Mouse (Mus musculus) neural tube, embryonic 14.5 days (tissue): ENCODE measurements around the gene Lzts2. TPM values are rescaled to one million over a fixed set of nuclear protein-coding genes. Genes with fewer than 3 reads are reported as not detected.
A peak's percentile ranks its signal among the peaks of the same experiment; 100 is the strongest.

ENCODE experiments used
- ATAC-seq: fragments of 200-750 bp; cut with Nextera tagmentation; 2 replicates; pipeline ENCODE4 v1.8.0; 2017; ENCODE audit warnings: low read depth, mild to moderate bottlenecking, moderate TSS enrichment, moderate library complexity
- H3K27ac ChIP-seq: fragments of 300-500 bp; sonication (generic); 2 replicates; pipeline ENCODE4 v1.5.1; 2014; ENCODE audit warnings: low read depth, mild to moderate bottlenecking, control low read depth, low read length, moderate library complexity, mixed read lengths
- H3K27me3 ChIP-seq: fragments of 300-500 bp; sonication (generic); 2 replicates; pipeline ENCODE4 v1.6.1; 2014; ENCODE audit warnings: low read length; ENCODE audit not compliant: control insufficient read depth, insufficient read depth
- H3K36me3 ChIP-seq: fragments of 300-500 bp; sonication (generic); 2 replicates; pipeline ENCODE4 v1.6.1; 2014; ENCODE audit warnings: low read length, mixed read lengths; ENCODE audit not compliant: control insufficient read depth, insufficient read depth
- H3K4me1 ChIP-seq: fragments of 300-500 bp; sonication (generic); 2 replicates; pipeline ENCODE4 v1.6.1; 2014; ENCODE audit warnings: low read length; ENCODE audit not compliant: control insufficient read depth, insufficient read depth
- H3K4me2 ChIP-seq: fragments of 300-500 bp; sonication (generic); 2 replicates; pipeline ENCODE4 v1.6.1; 2014; ENCODE audit warnings: mild to moderate bottlenecking, low read depth, low read length, control low read depth
- H3K4me3 ChIP-seq: fragments of 300-500 bp; sonication (generic); 2 replicates; pipeline ENCODE4 v1.5.1; 2014; ENCODE audit warnings: low read depth, low read length, control low read depth, mixed read lengths
- H3K9ac ChIP-seq: fragments of 300-500 bp; sonication (generic); replicated peaks from 2 replicates; pipeline ENCODE4 v1.6.1; 2014; ENCODE audit warnings: low read depth, mild to moderate bottlenecking, control low read depth, low read length, mixed read lengths
- H3K9me3 ChIP-seq: fragments of 300-500 bp; sonication (generic); 2 replicates; pipeline ENCODE4 v1.6.1; 2016; ENCODE audit warnings: low read length; ENCODE audit not compliant: control insufficient read depth
- WGBS: fragments of 180-500 bp; shearing (Covaris S2); extraction: QIAGEN DNeasy Blood & Tissue Kit; methylation state at CpG from one replicate; pipeline ENCODE4 v1.1.7; 2014; 5-methylcytosine and 5-hydroxymethylcytosine counted together
- polyA plus RNA-seq: library from polyadenylated mRNA; unstranded; fragments of >200 nt; fragmentation: Nextera tagmentation; extraction: Ambion mirVana; gene quantifications from 2 replicates; pipeline ENCODE4 v1.2.1, GENCODE M21; 2014

Lzts2 gene
- polyA plus RNA-seq, 1 experiment from 2014 or later: 16.1 TPM

DNA sequence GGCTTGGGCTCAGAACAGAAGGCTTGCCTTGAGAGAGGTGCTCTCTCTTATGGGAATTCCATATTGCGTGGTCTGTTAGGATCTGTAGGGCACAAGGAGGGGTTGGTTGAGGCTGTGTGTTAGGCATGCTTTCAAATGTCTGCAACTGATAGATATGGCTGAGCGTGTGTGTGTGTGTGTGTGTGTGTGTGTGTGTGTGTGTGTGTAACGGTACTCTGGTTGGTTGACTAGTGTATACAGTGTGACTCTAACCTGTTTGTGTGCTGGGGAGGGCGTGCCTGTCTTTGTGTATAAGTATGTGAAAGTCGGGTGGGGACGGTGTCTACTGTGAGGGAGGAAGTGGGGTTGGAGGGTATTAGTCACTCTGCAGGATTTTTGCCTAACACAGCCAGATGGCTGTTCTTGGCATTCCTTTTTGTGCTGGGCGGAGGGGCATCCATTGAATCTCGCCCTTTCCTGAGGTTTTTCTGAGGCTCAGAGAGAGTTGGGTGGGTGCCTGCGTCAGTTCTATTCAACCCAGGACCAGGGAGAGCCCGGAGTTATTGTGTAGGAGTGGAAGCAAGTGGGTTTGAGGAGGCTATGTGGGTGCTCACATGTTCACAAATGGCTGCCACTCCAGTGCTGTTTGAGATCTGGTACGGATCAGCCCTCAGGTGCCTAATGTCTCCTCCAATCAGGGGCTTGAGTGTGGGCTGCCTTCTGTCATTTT is 33.9 kb downstream of the Lzts2 start:
- Histone ChIP-seq H3K4me3 (peak overlapping the region; percentile 30), H3K4me1 (peaks cover 20% of the 10 kb centered on the region), H3K36me3 (peaks cover 15% of the 10 kb centered on the region), H3K27me3 (no peaks in the 10 kb centered on the region), H3K4me2 (peak overlapping the region; percentile 60), H3K9ac (peak overlapping the region; percentile 25), H3K27ac (peak overlapping the region; percentile 64), H3K9me3 (no peaks in the 10 kb centered on the region)
- peak; percentile 66 for ATAC-seq
- WGBS: 38% methylated on average over 11 of the region's 11 CpGs

DNA sequence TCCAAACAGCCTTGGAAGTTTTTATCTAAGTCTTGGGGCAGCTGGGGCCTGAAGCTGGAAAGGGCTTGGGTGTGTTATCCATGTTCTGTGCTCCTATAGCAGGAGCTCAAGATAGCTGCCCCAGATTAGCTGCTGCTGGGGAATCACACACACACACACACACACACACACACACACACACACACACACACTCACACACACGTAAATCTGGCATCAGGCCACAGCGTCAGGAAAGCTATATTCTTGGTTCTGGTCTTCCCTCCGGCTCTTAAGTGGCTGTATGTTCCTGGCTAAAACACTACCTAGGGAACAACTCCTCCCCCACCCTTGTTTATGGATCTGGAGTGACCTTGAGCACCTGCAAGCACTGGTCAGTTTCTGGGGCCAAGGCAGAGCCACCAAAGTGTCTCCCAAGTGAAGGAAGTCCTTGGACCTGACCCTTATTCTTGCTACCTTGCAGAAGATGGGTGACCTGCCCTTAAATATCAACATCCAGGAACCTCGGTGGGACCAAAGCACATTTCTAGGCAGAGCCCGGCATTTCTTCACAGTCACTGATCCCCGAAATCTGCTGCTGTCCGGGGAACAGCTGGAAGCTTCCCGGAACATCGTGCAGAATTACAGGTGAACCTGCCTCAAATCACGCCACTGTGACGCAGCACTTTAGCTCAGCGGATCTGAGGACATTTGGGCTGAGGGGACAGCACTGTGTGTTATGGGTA is 34.6 kb downstream of the Lzts2 start:
- 78% methylated on average over 12 of the region's 12 CpGs for WGBS
- ATAC-seq: no peak
- Histone ChIP-seq H3K4me3 (peak overlapping the region; percentile 30), H3K4me2 (peak overlapping the region; percentile 60), H3K9ac (peak overlapping the region; percentile 41; the same call in 1 of the 2 replicates), H3K36me3 (peaks cover 20% of the 10 kb centered on the region), H3K9me3 (no peaks in the 10 kb centered on the region), H3K27me3 (no peaks in the 10 kb centered on the region), H3K27ac (peak overlapping the region; percentile 64), H3K4me1 (peaks cover 20% of the 10 kb centered on the region)

DNA sequence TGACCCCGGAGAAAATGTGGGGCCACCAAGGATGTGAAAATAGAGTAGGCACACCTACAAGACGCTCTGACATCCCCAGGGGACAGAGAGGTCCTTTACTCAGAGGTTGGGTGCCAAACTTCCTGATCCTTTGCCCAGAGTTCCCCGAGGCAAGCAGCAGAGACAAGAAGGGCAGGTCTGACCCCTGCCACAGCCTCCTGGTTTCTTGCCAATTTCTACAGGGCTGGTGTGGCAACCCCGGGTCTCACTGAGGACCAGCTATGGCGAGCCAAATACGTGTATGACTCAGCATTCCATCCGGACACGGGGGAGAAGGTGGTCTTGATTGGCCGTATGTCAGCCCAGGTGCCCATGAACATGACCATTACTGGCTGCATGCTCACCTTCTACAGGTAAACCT is 35.3 kb downstream of the Lzts2 start:
- H3K9me3 ChIP-seq: no peaks in the 10 kb centered on the region
- H3K36me3 ChIP-seq: peaks cover 23% of the 10 kb centered on the region
- H3K9ac ChIP-seq: no peak overlapping the region
- WGBS: 79% methylated on average over 9 of the region's 9 CpGs
- no peak for ATAC-seq
- no peak overlapping the region for H3K27ac ChIP-seq
- H3K4me1 ChIP-seq: peaks cover 20% of the 10 kb centered on the region
- peak overlapping the region; percentile 60; the same call in 1 of the 2 replicates for H3K4me2 ChIP-seq
- no peaks in the 10 kb centered on the region for H3K27me3 ChIP-seq
- no peak overlapping the region for H3K4me3 ChIP-seq

DNA sequence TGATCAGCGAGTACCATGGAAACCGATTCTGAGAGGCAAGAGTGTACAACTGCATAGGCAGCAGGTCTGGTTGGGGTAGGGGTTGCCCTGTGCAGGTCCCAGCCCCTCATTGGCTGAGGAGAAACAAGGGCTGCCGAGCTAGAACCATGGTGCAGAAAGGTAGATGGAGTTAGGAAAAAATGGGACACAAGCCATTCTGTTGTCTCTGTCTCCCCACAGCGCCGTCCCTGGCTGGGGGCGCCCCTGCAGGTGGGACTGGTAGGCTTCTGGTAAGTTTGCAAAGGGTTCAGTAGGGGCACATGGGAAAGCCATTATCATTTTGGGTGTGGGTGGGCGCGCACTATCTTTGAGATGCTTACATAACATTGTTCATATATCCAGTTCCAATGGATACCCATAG is 39.2 kb downstream of the Lzts2 start:
- H3K36me3 ChIP-seq: peaks cover 29% of the 10 kb centered on the region
- H3K9ac ChIP-seq: no peak overlapping the region
- WGBS: 91% methylated on average over 8 of the region's 8 CpGs
- H3K4me1 ChIP-seq: peaks cover 23% of the 10 kb centered on the region; the same call in 1 of the 2 replicates
- no peaks in the 10 kb centered on the region for H3K9me3 ChIP-seq
- no peak overlapping the region for H3K4me2 ChIP-seq
- H3K27ac ChIP-seq: no peak overlapping the region
- no peaks in the 10 kb centered on the region for H3K27me3 ChIP-seq
- no peak overlapping the region for H3K4me3 ChIP-seq
- no peak for ATAC-seq

DNA sequence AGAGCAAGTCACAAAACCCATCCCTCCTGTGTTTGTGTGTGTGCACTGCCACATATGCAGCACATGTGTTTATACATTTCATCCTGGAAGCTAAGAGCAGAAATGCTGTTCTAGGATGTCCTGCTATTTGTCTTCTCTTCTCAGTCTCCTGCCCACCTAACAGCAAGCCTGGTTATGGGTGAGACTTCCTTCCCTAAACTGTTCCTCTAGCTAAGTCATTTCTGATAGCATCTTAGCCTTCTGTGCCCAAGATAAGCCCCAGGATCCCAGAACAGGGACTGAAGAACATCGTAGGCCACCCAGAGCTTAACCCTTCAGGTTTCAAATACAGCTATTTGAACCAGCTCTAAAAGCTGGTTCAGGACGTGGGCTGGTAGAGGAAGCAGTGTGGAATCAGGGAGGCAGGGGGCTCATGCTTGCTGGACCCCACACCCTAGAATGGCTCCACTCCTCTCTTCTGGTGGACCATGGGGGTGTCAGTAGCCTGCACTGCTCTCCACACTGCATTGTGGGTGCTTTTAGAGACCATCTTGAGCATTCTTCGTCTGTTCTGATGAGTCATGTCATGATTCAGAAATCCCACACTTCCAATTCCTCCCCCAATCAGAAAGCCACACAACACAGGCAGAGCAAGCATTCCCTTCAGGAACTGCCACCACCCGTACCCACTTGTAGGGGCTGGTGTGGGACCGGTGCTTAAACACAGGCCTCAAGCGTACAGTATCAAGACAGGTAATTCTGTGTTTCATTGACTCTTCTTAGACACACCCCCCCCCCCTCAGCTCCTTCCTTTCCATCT is 40.9 kb downstream of the Lzts2 start:
- H3K36me3 ChIP-seq: peaks cover 29% of the 10 kb centered on the region
- H3K27ac ChIP-seq: no peak overlapping the region
- ATAC-seq: no peak
- H3K4me2 ChIP-seq: no peak overlapping the region
- no peaks in the 10 kb centered on the region for H3K27me3 ChIP-seq
- no peak overlapping the region for H3K4me3 ChIP-seq
- no peaks in the 10 kb centered on the region for H3K9me3 ChIP-seq
- WGBS: 88% methylated on average over 6 of the region's 6 CpGs
- H3K4me1 ChIP-seq: peaks cover 19% of the 10 kb centered on the region; the same call in 1 of the 2 replicates
- H3K9ac ChIP-seq: 0 out of 2 replicates have a peak overlapping the region, but pooled peaks have one; percentile 13

DNA sequence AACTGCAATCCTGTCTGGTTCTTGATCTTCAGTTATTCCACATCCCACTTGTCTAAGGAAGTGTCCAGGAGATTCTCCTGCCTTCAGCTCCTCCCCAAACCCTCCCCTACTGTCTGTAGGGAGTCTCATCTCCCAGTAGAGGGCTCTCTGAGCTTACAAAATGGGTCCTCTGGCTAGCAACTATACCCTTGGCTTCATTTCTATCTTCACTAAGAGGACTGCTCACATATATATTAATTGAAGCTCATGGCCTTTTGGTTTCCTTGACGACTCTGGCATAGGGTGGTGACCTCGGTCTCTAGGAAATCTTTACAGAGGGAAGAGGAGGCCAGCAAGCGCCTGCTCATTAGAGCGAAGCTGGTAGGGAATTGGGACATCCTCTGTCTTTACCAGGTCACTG is 42.1 kb downstream of the Lzts2 start:
- Histone ChIP-seq H3K4me1 (peaks cover 19% of the 10 kb centered on the region; the same call in 1 of the 2 replicates), H3K9me3 (no peaks in the 10 kb centered on the region), H3K27me3 (no peaks in the 10 kb centered on the region), H3K4me3 (no peak overlapping the region), H3K4me2 (no peak overlapping the region), H3K9ac (no peak overlapping the region), H3K27ac (0 out of 2 replicates have a peak overlapping the region, but pooled peaks have one; percentile 2), H3K36me3 (peaks cover 26% of the 10 kb centered on the region)
- no peak for ATAC-seq
- WGBS: 57% methylated on average over 4 of the region's 4 CpGs

DNA sequence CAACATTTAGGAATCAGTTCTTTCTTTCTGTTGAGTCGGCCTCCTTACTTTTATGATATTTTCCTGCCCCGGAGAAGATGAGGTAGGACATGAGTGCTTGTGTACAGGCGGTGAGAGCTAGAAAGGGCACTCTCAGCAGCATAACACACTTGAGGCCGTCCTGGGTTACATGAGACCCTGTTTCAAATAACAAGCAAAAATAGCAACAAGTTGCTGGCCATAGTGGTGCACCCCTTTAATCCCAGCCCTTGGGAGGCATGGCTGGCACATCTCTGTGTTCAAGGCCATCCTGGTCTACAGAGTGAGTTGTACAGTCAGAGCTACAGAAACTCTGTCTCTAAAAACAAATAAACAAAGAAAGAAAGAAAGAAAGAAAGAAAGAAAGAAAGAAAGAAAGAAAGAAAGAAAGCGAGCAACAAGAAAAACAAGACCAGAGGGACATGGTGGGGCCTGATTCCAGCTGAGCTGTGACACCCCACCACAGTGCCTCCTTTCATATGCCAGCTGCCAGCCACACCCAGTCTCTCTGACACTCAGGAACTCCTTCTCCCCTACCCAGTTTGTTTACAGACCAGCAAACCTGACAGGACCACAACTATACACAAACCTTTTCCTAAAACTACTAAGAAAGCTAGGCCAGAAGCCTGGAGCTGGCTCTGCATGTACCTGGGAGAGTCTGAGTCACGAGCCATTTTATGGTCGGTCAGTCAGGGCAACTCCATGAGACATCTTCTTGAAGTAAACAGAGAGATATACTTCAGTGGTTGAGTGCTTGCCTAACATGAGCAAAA is 42.9 kb downstream of the Lzts2 start:
- H3K36me3 ChIP-seq: peaks cover 23% of the 10 kb centered on the region
- peak overlapping the region; percentile 97 for H3K27ac ChIP-seq
- ATAC-seq: no peak
- H3K27me3 ChIP-seq: no peaks in the 10 kb centered on the region
- WGBS: 88% methylated on average over 7 of the region's 7 CpGs
- peaks cover 19% of the 10 kb centered on the region; the same call in 1 of the 2 replicates for H3K4me1 ChIP-seq
- H3K9me3 ChIP-seq: no peaks in the 10 kb centered on the region
- peak overlapping the region; percentile 57 for H3K4me2 ChIP-seq
- H3K4me3 ChIP-seq: no peak overlapping the region; the same call in 1 of the 2 replicates
- H3K9ac ChIP-seq: no peak overlapping the region; the same call in 1 of the 2 replicates

DNA sequence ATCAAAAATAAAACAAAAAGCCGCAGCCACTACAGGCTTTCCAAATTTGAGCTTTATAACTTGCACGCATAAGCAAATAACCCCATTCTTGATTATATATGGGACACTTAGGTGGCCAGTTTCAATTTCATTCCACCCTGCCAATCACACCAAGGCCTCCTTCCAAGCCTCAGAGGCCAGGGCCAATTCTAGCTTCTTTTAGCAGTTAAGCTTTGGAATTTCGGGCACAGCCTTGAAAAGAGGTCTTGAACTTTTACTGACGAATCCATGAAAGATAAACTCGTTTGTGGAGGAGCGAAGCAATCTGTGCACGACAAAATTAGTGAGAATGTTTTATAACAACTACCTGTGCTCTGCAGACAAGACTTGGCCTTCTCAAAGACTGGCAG is 43.5 kb downstream of the Lzts2 start:
- WGBS: 53% methylated on average over 7 of the region's 7 CpGs
- Histone ChIP-seq H3K27ac (peak overlapping the region; percentile 97), H3K4me2 (peak overlapping the region; percentile 57), H3K27me3 (no peaks in the 10 kb centered on the region), H3K4me3 (peak overlapping the region; percentile 39), H3K36me3 (peaks cover 17% of the 10 kb centered on the region), H3K9ac (peak overlapping the region; percentile 63), H3K9me3 (no peaks in the 10 kb centered on the region), H3K4me1 (peaks cover 19% of the 10 kb centered on the region; the same call in 1 of the 2 replicates)
- no peak for ATAC-seq
